26 mouse cellular contexts compared by ENCODE assay signal in genomic region chr13:75647513-75647912, GRCm38 (mm10).
"Had no signal": no experiment of that assay in that cellular context is flagged by ENCODE, and none has a peak within 500 bp of the region (broad histone marks: within the 10 kb centered on the region; RNA-seq: fewer than 3 reads in every experiment).

No protein-coding gene starts in this region.

- H3K27me3 ChIP-seq: heart, embryonic 13.5 days; heart, embryonic 15.5 days; hindbrain, embryonic 13.5 days; hindbrain, embryonic 15.5 days; kidney, embryonic 15.5 days; limb, embryonic 15.5 days; liver, embryonic 13.5 days; liver, embryonic 15.5 days had no signal

- H3K36me3 ChIP-seq: heart, embryonic 13.5 days; heart, embryonic 15.5 days; hindbrain, embryonic 13.5 days; hindbrain, embryonic 15.5 days; kidney, embryonic 15.5 days; limb, embryonic 15.5 days; liver, embryonic 13.5 days; liver, embryonic 15.5 days had no signal

- H3K9me3 ChIP-seq: heart, embryonic 13.5 days; heart, embryonic 15.5 days; hindbrain, embryonic 13.5 days; hindbrain, embryonic 15.5 days; kidney, embryonic 15.5 days; limb, embryonic 15.5 days; liver, embryonic 15.5 days had no signal

- H3K4me2 ChIP-seq: heart, embryonic 11.5 days; heart, embryonic 13.5 days; heart, embryonic 15.5 days; hindbrain, embryonic 13.5 days; hindbrain, embryonic 15.5 days; kidney, embryonic 15.5 days; limb, embryonic 15.5 days; liver, embryonic 13.5 days; liver, embryonic 15.5 days had no signal

- H3K9ac ChIP-seq: forebrain, postnatal 0 days; heart, embryonic 13.5 days; heart, embryonic 15.5 days; hindbrain, embryonic 13.5 days; hindbrain, embryonic 15.5 days; kidney, embryonic 15.5 days; limb, embryonic 15.5 days; liver, embryonic 13.5 days; liver, embryonic 15.5 days had no signal

- ATAC-seq: hindbrain, postnatal 0 days; intestine, embryonic 16.5 days had no signal

- H3K4me1 ChIP-seq: heart, embryonic 13.5 days; heart, embryonic 15.5 days; hindbrain, embryonic 13.5 days; hindbrain, embryonic 15.5 days; kidney, embryonic 15.5 days; liver, embryonic 13.5 days had no signal

- DNase-seq: gastrocnemius, adult 2 months; gastrocnemius, postnatal 10 days; gastrocnemius, postnatal 25 days; heart, adult 18-20 months; heart, postnatal 14 days; heart, postnatal 36 days; kidney, adult 11 months; kidney, adult 2 months; kidney, adult 9 months; kidney, postnatal 14 days; kidney, postnatal 4 days; liver, embryonic 13.5 days had no signal

- H3K27ac ChIP-seq: gastrocnemius, adult 2 months; heart, embryonic 13.5 days; heart, embryonic 15.5 days; hindbrain, embryonic 13.5 days; hindbrain, embryonic 15.5 days; hindbrain, postnatal 0 days; kidney, embryonic 15.5 days; kidney, postnatal 0 days; layer of hippocampus, adult 2 months; left cerebral cortex, adult 2 months; limb, embryonic 15.5 days; liver, embryonic 13.5 days; liver, embryonic 15.5 days had no signal

- H3K4me3 ChIP-seq: gastrocnemius, adult 2 months; heart, embryonic 13.5 days; heart, embryonic 15.5 days; hindbrain, embryonic 13.5 days; hindbrain, embryonic 15.5 days; kidney, embryonic 15.5 days; layer of hippocampus, adult 2 months; left cerebral cortex, adult 2 months; limb, embryonic 15.5 days; liver, embryonic 13.5 days; liver, embryonic 15.5 days had no signal
